Mouse (Mus musculus) brain, embryonic 14.5 days (tissue): ENCODE results near the gene Ahnak.

ENCODE experiments used
- CTCF ChIP-seq: fragments of 200-500 bp; IDR thresholded peaks from 2 replicates; pipeline ENCODE4 v1.5.1; 2012; ENCODE audit warnings: inconsistent platforms, mild to moderate bottlenecking, moderate library complexity, borderline replicate concordance; ENCODE audit not compliant: insufficient read depth, insufficient read length; ENCODE audit errors: extremely low read depth
- POLR2A ChIP-seq: fragments of 200-500 bp; IDR thresholded peaks from 2 replicates; pipeline ENCODE4 v1.6.1; 2012; ENCODE audit warnings: mild to moderate bottlenecking, inconsistent platforms, borderline replicate concordance; ENCODE audit not compliant: poor library complexity, insufficient read depth, insufficient read length, severe bottlenecking; ENCODE audit errors: extremely low read depth

DNA sequence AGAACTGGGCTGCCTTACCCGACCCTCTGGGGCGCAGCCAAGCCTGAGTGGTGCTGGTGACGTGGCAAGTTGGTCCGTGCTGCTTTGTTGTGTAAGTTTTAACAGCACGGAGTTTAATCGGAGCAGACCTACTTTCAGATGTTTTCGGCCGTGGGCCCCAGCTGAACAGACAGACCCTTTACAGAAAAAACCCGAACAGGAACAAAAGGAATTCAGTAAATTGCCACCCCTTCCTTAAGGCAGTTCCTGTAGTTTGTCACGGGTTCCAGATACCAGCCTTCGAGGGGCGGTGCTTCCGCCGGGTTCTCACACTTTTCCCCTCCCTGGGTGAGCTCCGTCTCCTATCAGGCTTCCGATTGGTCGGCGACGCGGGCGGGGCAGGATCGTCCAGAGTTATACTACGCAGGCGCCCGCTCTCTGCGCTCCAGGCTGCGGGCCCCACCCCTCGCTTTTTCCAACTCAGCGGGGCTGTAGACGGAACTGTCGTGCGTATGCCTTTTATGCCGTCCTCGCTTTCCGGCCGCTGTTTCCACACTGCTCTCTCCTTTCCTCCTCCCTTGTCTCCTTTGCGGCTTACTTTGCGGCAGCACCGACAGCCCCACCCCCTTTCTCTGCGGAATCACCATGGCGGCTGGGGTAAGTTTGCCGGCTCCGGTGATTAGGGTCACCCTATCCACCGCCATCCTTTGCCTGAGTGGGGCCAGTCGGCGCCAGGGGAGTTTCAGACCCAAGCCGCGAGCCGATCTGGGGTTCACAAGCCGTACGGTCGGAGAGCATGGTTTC is 22.3 kb upstream of the Ahnak start, which contains the start of gene Eef1g:
- TF ChIP-seq CTCF (no peak), POLR2A (no peak)
